Mouse (Mus musculus) frontal cortex, adult 2 months (tissue): ENCODE results near the gene Gm3336. TPM values are rescaled to one million over a fixed set of nuclear protein-coding genes. Genes with fewer than 3 reads are reported as not detected.

Experiments used
- DNase-seq, 2 experiments: peaks; one replicate each; pipeline ENCODE4 v3.0.0; 2022; ENCODE audit warnings: low spot score in 1 of 2; ENCODE audit errors: extremely low spot score in 1 of 2
- polyA plus RNA-seq: library from polyadenylated mRNA; depleted of rRNA; stranded (reverse); fragments of >200 nt; gene quantifications from 2 replicates; pipeline ENCODE4 v1.2.3, GENCODE M21; 2012

Gm3336 gene
- polyA plus RNA-seq, 1 experiment, result 0.12 TPM

- no peak for DNase-seq
Measured at GRCm38 (mm10) chr8:70693636-70694035, 24.7 kb upstream of the Gm3336 start.

GRCm38 (mm10) chr8:70695318-70696018, 22.9 kb upstream of the Gm3336 start:
- DNase-seq, result no peak

- DNase-seq, result no peak
Measured at GRCm38 (mm10) chr8:70696019-70696885, 22.1 kb upstream of the Gm3336 start.

- DNase-seq, result no peak
Measured at GRCm38 (mm10) chr8:70696946-70697345, 21.4 kb upstream of the Gm3336 start.

- DNase-seq, result no peak
Measured at GRCm38 (mm10) chr8:70697366-70698250, 20.7 kb upstream of the Gm3336 start.

- DNase-seq, result peak; percentile 97 to 99
Measured at GRCm38 (mm10) chr8:70698310-70699109, 19.8 kb upstream of the Gm3336 start, which contains the start of gene Jund. Jund (plus strand) TSS chr8:70698949.

- no peak for DNase-seq
Measured at GRCm38 (mm10) chr8:70699116-70699833, 19.1 kb upstream of the Gm3336 start.

- peak in 1 of 2 experiments; percentile 78 for DNase-seq
Measured at GRCm38 (mm10) chr8:70699834-70700554, 18.3 kb upstream of the Gm3336 start.

- peak; percentile 77 to 90 for DNase-seq
Measured at GRCm38 (mm10) chr8:70700555-70700922, 17.8 kb upstream of the Gm3336 start.

GRCm38 (mm10) chr8:70701048-70701981, 17.0 kb upstream of the Gm3336 start:
- DNase-seq, result no peak

GRCm38 (mm10) chr8:70701982-70702841, 16.1 kb upstream of the Gm3336 start:
- no peak for DNase-seq

- DNase-seq, result no peak
Measured at GRCm38 (mm10) chr8:70702842-70703182, 15.5 kb upstream of the Gm3336 start.

- DNase-seq, result no peak
Measured at GRCm38 (mm10) chr8:70703287-70703686, 15.1 kb upstream of the Gm3336 start, which contains the start of gene Iqcn. Iqcn (plus strand) TSS chr8:70703457.

GRCm38 (mm10) chr8:70708281-70708680, 10.1 kb upstream of the Gm3336 start:
- DNase-seq, result no peak

- DNase-seq, result no peak
Measured at GRCm38 (mm10) chr8:70709794-70710193, 8.5 kb upstream of the Gm3336 start.

- DNase-seq, result no peak
Measured at GRCm38 (mm10) chr8:70710296-70710695, 8.0 kb upstream of the Gm3336 start.

GRCm38 (mm10) chr8:70711041-70711440, 7.3 kb upstream of the Gm3336 start:
- no peak for DNase-seq
